In genomic region chr15:18685439-18685838, GRCm38 (mm10) we compare ENCODE assay signal across 17 mouse cellular contexts.
DNase-seq lines count a peak whose midpoint lies in the region; ATAC-seq lines count a peak whose summit lies in the region.
"Had no signal": no experiment of that assay in that cellular context is flagged by ENCODE, and none has a peak within 500 bp of the region (broad histone marks: within the 10 kb centered on the region; RNA-seq: fewer than 3 reads in every experiment).

No protein-coding gene starts in this region.

- peak; percentile 92 for ATAC-seq in frontal cortex, adult (ENCODE audit: low TSS enrichment)
- ATAC-seq in forebrain, embryonic 16.5 days: no peak
- ATAC-seq: forebrain, embryonic 14.5 days had no signal

- H3K9ac ChIP-seq in forebrain, embryonic 16.5 days (replicated peaks; ENCODE audit: low read depth, low read length): no peak overlapping the region
- H3K9ac ChIP-seq: embryonic facial prominence, embryonic 12.5 days had no signal

- no peak overlapping the region for H3K4me2 ChIP-seq in forebrain, embryonic 16.5 days (ENCODE audit: low read length)
- H3K4me2 ChIP-seq: embryonic facial prominence, embryonic 12.5 days had no signal

- intact Hi-C loops in left cerebral cortex, postnatal 14 days (cut with DNase I): no loop called here

- no peak overlapping the region for H3K27ac ChIP-seq in forebrain, embryonic 16.5 days (ENCODE audit: low read length)
- H3K27ac ChIP-seq: embryonic facial prominence, embryonic 10.5 days; embryonic facial prominence, embryonic 12.5 days had no signal

- no peak overlapping the region for H3K4me3 ChIP-seq in forebrain, embryonic 16.5 days (replicated peaks; ENCODE audit: low read length)
- H3K4me3 ChIP-seq: embryonic facial prominence, embryonic 10.5 days; embryonic facial prominence, embryonic 12.5 days had no signal

- no peak for DNase-seq in frontal cortex, postnatal 14 days (ENCODE audit: low spot score in 2 of 2)
- DNase-seq in left cerebral cortex, postnatal 14 days (ENCODE audit: low spot score in 2 of 2): peak; percentile 2 to 3
- no peak for DNase-seq in left cerebral cortex, adult 8-10 months (ENCODE audit: low spot score in 2 of 2)
- peak; percentile 54 for DNase-seq in telencephalon, adult 2 months (ENCODE audit: low read depth, low spot score)
- DNase-seq: adrenal gland, adult 2 months; adrenal gland, postnatal 10 days; adrenal gland, postnatal 25 days; cerebellum, adult 11-12 months; cerebellum, adult 2 months; cerebellum, adult 9-10 months; cerebellum, postnatal 10 days; cerebellum, postnatal 25 days had no signal

- no peaks in the 10 kb centered on the region for H3K9me3 ChIP-seq in forebrain, embryonic 16.5 days (ENCODE audit: control insufficient read depth, low read length)
- H3K9me3 ChIP-seq: embryonic facial prominence, embryonic 10.5 days; embryonic facial prominence, embryonic 12.5 days had no signal

- H3K27me3 ChIP-seq in forebrain, embryonic 16.5 days (replicated peaks; ENCODE audit: control insufficient read depth, insufficient read depth, low read length): no peaks in the 10 kb centered on the region
- H3K27me3 ChIP-seq: embryonic facial prominence, embryonic 12.5 days had no signal

- no peaks in the 10 kb centered on the region for H3K36me3 ChIP-seq in forebrain, embryonic 16.5 days (ENCODE audit: control insufficient read depth, insufficient read depth)
- H3K36me3 ChIP-seq: embryonic facial prominence, embryonic 10.5 days; embryonic facial prominence, embryonic 12.5 days had no signal

- H3K4me1 ChIP-seq in forebrain, embryonic 16.5 days (replicated peaks; ENCODE audit: control insufficient read depth, insufficient read depth, low read length): no peaks in the 10 kb centered on the region
- H3K4me1 ChIP-seq: embryonic facial prominence, embryonic 10.5 days; embryonic facial prominence, embryonic 12.5 days had no signal

- WGBS in forebrain, embryonic 16.5 days: 71% methylated on average over 2 of the region's 2 CpGs

Comparison
In these comparisons a context has a peak if more than half of its experiments do, and no peak if none do; other contexts are left out.
1. DNase-seq: peak in left cerebral cortex, postnatal 14 days (2 of 2) and telencephalon, adult 2 months (single experiment); none in frontal cortex, postnatal 14 days (0 of 2) and left cerebral cortex, adult 8-10 months (0 of 2).